Mouse (Mus musculus) kidney, embryonic 16.5 days (tissue): Measurements from ENCODE around the gene Ybx2. TPM values are rescaled to one million over a fixed set of nuclear protein-coding genes. Genes with fewer than 3 reads are reported as not detected.
A peak's percentile ranks its signal among the peaks of the same experiment; 100 is the strongest.

Experiments
- ATAC-seq: fragments of 200-750 bp; cut with Nextera tagmentation; 2 replicates; pipeline ENCODE4 v1.8.0; 2017; ENCODE audit warnings: moderate TSS enrichment; ENCODE audit not compliant: low FRiP score, low TSS enrichment
- H3K27ac ChIP-seq: fragments of 300-500 bp; sonication (generic); 2 replicates; pipeline ENCODE4 v1.5.1; 2014; ENCODE audit warnings: low read length
- H3K27me3 ChIP-seq: fragments of 300-500 bp; sonication (generic); 2 replicates; pipeline ENCODE4 v1.6.1; 2014; ENCODE audit warnings: low read length, control low read depth, mixed read lengths; ENCODE audit not compliant: insufficient read depth
- H3K36me3 ChIP-seq: fragments of 300-500 bp; sonication (generic); 2 replicates; pipeline ENCODE4 v1.6.1; 2014; ENCODE audit warnings: low read length, control low read depth, mixed read lengths; ENCODE audit not compliant: insufficient read depth
- H3K4me1 ChIP-seq: fragments of 300-500 bp; sonication (generic); 2 replicates; pipeline ENCODE4 v1.6.1; 2014; ENCODE audit warnings: low read length, control low read depth, mixed read lengths; ENCODE audit not compliant: insufficient read depth
- H3K4me2 ChIP-seq: fragments of 300-500 bp; sonication (generic); replicated peaks from 2 replicates; pipeline ENCODE4 v1.6.1; 2014; ENCODE audit warnings: low read depth, low read length
- H3K4me3 ChIP-seq: fragments of 300-500 bp; sonication (generic); 2 replicates; pipeline ENCODE4 v1.5.1; 2014; ENCODE audit warnings: mild to moderate bottlenecking, low read length
- H3K9ac ChIP-seq: fragments of 300-500 bp; sonication (generic); replicated peaks from 2 replicates; pipeline ENCODE4 v1.6.1; 2014; ENCODE audit warnings: low read length
- H3K9me3 ChIP-seq: fragments of 300-500 bp; sonication (generic); 2 replicates; pipeline ENCODE4 v1.6.1; 2016; ENCODE audit warnings: low read length, control low read depth
- WGBS: fragments of 180-500 bp; shearing (Covaris S2); extraction: QIAGEN DNeasy Blood & Tissue Kit; methylation state at CpG from one replicate; pipeline ENCODE4 v1.1.7; 2014; 5-methylcytosine and 5-hydroxymethylcytosine counted together
- microRNA-seq: library from miRNA; unstranded; fragments of <30 nt; microRNA quantifications from one replicate; pipeline ENCODE4, GENCODE M21; 2016
- polyA plus RNA-seq: library from polyadenylated mRNA; unstranded; fragments of >200 nt; fragmentation: Nextera tagmentation; extraction: Ambion mirVana; gene quantifications from 2 replicates; pipeline ENCODE4 v1.2.1, GENCODE M21; 2015

The Ybx2 gene
- polyA plus RNA-seq, 1 experiment from 2014 or later, result 7.0 TPM

DNA sequence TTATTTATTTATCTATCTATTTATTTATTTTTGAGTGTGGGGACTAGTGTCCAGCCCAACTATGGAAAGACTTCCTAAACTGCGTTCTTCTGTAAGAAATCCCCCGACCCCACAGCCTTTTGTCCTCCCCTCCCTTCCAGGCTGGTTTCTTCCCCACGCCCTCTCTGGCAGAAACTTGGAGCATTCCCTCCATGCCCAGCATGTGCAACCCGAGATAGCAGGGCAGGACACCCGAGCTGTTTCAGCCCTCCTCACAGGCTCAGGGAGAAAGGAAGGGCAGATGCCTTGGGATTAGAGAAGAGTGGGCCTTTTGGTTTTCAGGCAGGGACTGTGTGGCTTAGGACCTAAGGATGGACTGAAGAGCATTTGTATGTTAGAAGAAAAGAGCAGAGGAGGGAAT, 47.3 kb downstream of the Ybx2 start:
- peaks cover 28% of the 10 kb centered on the region for H3K4me1 ChIP-seq
- H3K4me2 ChIP-seq, result peak overlapping the region; percentile 86
- no peak for ATAC-seq
- no peaks in the 10 kb centered on the region for H3K9me3 ChIP-seq
- H3K36me3 ChIP-seq, result peaks cover 33% of the 10 kb centered on the region
- no peaks in the 10 kb centered on the region for H3K27me3 ChIP-seq
- 7% methylated on average over 5 of the region's 5 CpGs for WGBS
- H3K27ac ChIP-seq, result peak overlapping the region; percentile 61; the same call in 1 of the 2 replicates
- H3K9ac ChIP-seq, result peak overlapping the region; percentile 66
- peak overlapping the region; percentile 100 for H3K4me3 ChIP-seq

DNA sequence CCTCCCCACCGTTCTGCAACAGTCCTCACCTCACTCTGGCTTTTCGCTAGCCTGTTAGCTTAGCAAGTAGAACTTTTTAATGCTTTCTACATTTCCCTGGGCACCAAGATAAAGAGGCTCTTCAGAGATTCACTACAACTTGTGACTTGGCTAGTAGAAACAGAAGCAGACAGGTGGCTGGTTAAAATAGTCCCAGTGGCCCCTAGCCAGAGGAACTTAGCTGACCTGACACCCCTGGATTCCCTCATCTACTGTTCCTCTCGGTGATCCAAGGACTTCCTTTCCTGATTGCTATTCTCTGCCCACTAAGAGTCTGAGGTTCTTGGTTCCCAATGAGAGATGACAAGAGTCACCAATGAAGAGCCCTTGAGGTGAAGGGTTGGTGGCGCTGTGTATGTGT, 47.8 kb downstream of the Ybx2 start:
- Histone ChIP-seq H3K27ac (peak overlapping the region; percentile 61; the same call in 1 of the 2 replicates), H3K9me3 (no peaks in the 10 kb centered on the region), H3K36me3 (peaks cover 34% of the 10 kb centered on the region), H3K4me1 (peaks cover 28% of the 10 kb centered on the region), H3K9ac (peak overlapping the region; percentile 66), H3K4me2 (peak overlapping the region; percentile 86), H3K4me3 (peak overlapping the region; percentile 100; the same call in 1 of the 2 replicates), H3K27me3 (no peaks in the 10 kb centered on the region)
- no peak for ATAC-seq
- WGBS, result 69% methylated on average over 4 of the region's 4 CpGs

DNA sequence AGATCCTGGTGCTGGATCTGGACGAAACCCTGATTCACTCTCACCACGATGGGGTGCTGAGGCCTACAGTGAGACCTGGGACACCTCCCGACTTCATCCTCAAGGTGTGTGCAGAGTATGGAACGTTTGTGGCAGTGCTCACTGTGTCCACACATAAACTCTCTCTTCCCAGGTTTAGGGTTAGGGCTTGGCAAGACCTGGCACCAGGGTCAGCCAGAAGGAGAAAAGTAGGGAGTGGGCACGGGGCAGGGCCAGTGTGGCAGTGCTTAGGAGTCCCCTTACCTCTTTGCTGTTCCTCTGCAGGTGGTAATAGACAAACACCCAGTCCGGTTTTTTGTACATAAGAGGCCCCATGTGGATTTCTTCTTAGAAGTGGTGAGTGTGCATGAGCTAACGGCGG, 48.8 kb downstream of the Ybx2 start:
- no peak overlapping the region for H3K27ac ChIP-seq
- H3K4me3 ChIP-seq, result no peak overlapping the region
- H3K9ac ChIP-seq, result no peak overlapping the region
- no peaks in the 10 kb centered on the region for H3K27me3 ChIP-seq
- H3K4me1 ChIP-seq, result peaks cover 21% of the 10 kb centered on the region
- no peak overlapping the region for H3K4me2 ChIP-seq
- ATAC-seq, result no peak
- 87% methylated on average over 8 of the region's 8 CpGs for WGBS
- no peaks in the 10 kb centered on the region for H3K9me3 ChIP-seq
- H3K36me3 ChIP-seq, result peaks cover 41% of the 10 kb centered on the region

DNA sequence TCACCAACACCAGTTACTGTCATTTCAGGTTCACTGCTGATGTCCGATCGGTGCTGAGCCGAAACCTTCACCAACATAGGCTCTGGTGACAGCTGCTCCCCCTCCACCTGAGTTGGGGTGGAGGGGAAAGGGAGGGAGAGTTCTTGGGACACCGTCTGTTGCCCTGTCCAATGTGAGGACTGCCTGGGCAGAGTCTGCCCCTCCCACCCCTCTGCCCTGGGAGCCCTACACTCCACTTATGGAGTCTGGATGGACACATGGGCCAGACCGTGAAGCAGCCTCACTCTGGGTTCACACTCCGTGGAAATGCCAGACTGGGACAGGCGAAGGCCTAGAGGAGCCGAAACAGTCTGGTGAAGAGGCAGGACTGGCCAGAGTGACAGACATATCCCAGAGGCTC, 54.4 kb downstream of the Ybx2 start:
- Histone ChIP-seq H3K4me2 (no peak overlapping the region), H3K4me1 (peaks cover 18% of the 10 kb centered on the region), H3K9me3 (no peaks in the 10 kb centered on the region), H3K9ac (0 out of 2 replicates have a peak overlapping the region, but pooled peaks have one; percentile 6), H3K27ac (peak overlapping the region; percentile 29; the same call in 1 of the 2 replicates), H3K36me3 (peaks cover 43% of the 10 kb centered on the region), H3K27me3 (no peaks in the 10 kb centered on the region), H3K4me3 (no peak overlapping the region)
- ATAC-seq, result 0 out of 2 replicates have a peak, but pooled peaks have one; percentile 10
- 88% methylated on average over 8 of the region's 8 CpGs for WGBS

Small RNA genes within 50 kb of the gene (microRNA-seq; reads per million reads assigned to microRNA genes)
- not detected for gene Gm44349

Other genes with a start within 250 kb of the Ybx2 start
- 8.8 and 11.5 TPM in 2 replicates for gene Tnfsf12, start 239.9 kb upstream of the Ybx2 start, polyA plus RNA-seq
- 4.6 and 6.1 TPM in 2 replicates for gene Tnfsfm13, start 239.7 kb upstream of the Ybx2 start, polyA plus RNA-seq
- 28.3 and 33.6 TPM in 2 replicates for gene Polr2a, start 177.2 kb upstream of the Ybx2 start, polyA plus RNA-seq
- 0.25 and 0.64 TPM in 2 replicates for gene Slc35g3, start 173.8 kb upstream of the Ybx2 start, polyA plus RNA-seq
- 2.9 TPM in 2 replicates for gene Zbtb4, start 169.9 kb upstream of the Ybx2 start, polyA plus RNA-seq
- 12.9 and 13.8 TPM in 2 replicates for gene Chrnb1, start 139.9 kb upstream of the Ybx2 start, polyA plus RNA-seq
- gene Fgf11, start 133.9 kb upstream of the Ybx2 start, polyA plus RNA-seq, result 2.6 and 3.0 TPM in 2 replicates
- 9.0 and 10.2 TPM in 2 replicates for gene Tmem102, start 130.2 kb upstream of the Ybx2 start, polyA plus RNA-seq
- gene Gm39566, start 120.5 kb upstream of the Ybx2 start, polyA plus RNA-seq, result not detected in 2 replicates
- not detected in 2 replicates for gene Spem2, start 117.3 kb upstream of the Ybx2 start, polyA plus RNA-seq
- 0.15 and 0.28 TPM in 2 replicates for gene Spem1, start 113.6 kb upstream of the Ybx2 start, polyA plus RNA-seq
- 6.0 and 6.6 TPM in 2 replicates for gene Nlgn2, start 98.0 kb upstream of the Ybx2 start, polyA plus RNA-seq
- gene Tmem256, start 97.3 kb upstream of the Ybx2 start, polyA plus RNA-seq, result 371 and 389 TPM in 2 replicates
- gene Plscr3, start 89.4 kb upstream of the Ybx2 start, polyA plus RNA-seq, result 105 and 119 TPM in 2 replicates
- 7.0 and 7.3 TPM in 2 replicates for gene Tnk1, start 77.1 kb upstream of the Ybx2 start, polyA plus RNA-seq
- not detected in 2 replicates for gene Tmem95, start 57.8 kb upstream of the Ybx2 start, polyA plus RNA-seq
- gene Kctd11, start 54.4 kb upstream of the Ybx2 start, polyA plus RNA-seq, result 11.3 and 12.5 TPM in 2 replicates
- gene Acap1, start 40.3 kb upstream of the Ybx2 start, polyA plus RNA-seq, result 0.44 and 0.67 TPM in 2 replicates
- 11.7 and 12.8 TPM in 2 replicates for gene 2810408A11Rik, start 34.8 kb upstream of the Ybx2 start, polyA plus RNA-seq
- gene Neurl4, start 34.7 kb upstream of the Ybx2 start, polyA plus RNA-seq, result 11.4 and 12.8 TPM in 2 replicates
- gene Gps2, start 21.9 kb upstream of the Ybx2 start, polyA plus RNA-seq, result 85.2 and 86.4 TPM in 2 replicates
- gene Eif5a, start 13.8 kb upstream of the Ybx2 start, polyA plus RNA-seq, result 1,737 and 1,791 TPM in 2 replicates
- 20.8 and 22.4 TPM in 2 replicates for gene Slc2a4, start 12.4 kb downstream of the Ybx2 start, polyA plus RNA-seq
- 225 and 227 TPM in 2 replicates for gene Cldn7, start 29.0 kb downstream of the Ybx2 start, polyA plus RNA-seq
- 35.7 and 35.8 TPM in 2 replicates for gene Ctdnep1, start 45.4 kb downstream of the Ybx2 start, polyA plus RNA-seq
- 124 and 128 TPM in 2 replicates for gene Elp5, start 46.7 kb downstream of the Ybx2 start, polyA plus RNA-seq
- 437 and 481 TPM in 2 replicates for gene Gabarap, start 55.3 kb downstream of the Ybx2 start, polyA plus RNA-seq
- gene Phf23, start 60.0 kb downstream of the Ybx2 start, polyA plus RNA-seq, result 69.1 and 74.5 TPM in 2 replicates
- 39.1 and 40.7 TPM in 2 replicates for gene Dvl2, start 64.8 kb downstream of the Ybx2 start, polyA plus RNA-seq
- 107 and 114 TPM in 2 replicates for gene Acadvl, start 79.6 kb downstream of the Ybx2 start, polyA plus RNA-seq
- gene Dlg4, start 81.1 kb downstream of the Ybx2 start, polyA plus RNA-seq, result 9.3 and 13.2 TPM in 2 replicates
- 1.3 and 1.4 TPM in 2 replicates for gene Asgr1, start 118.3 kb downstream of the Ybx2 start, polyA plus RNA-seq
- 0.17 and 0.19 TPM in 2 replicates for gene Asgr2, start 156.8 kb downstream of the Ybx2 start, polyA plus RNA-seq
- gene Mgl2, start 194.5 kb downstream of the Ybx2 start, polyA plus RNA-seq, result 0.31 and 0.36 TPM in 2 replicates
- gene Clec10a, start 220.4 kb downstream of the Ybx2 start, polyA plus RNA-seq, result 0.67 and 0.80 TPM in 2 replicates